Mouse (Mus musculus) forebrain, embryonic 13.5 days (tissue): ENCODE results near the gene Ankrd33. TPM values are rescaled to one million over a fixed set of nuclear protein-coding genes. Genes with fewer than 3 reads are reported as not detected.

Source experiments
- ATAC-seq: fragments of 200-750 bp; cut with Nextera tagmentation; 2 replicates; pipeline ENCODE4 v1.8.0; 2017
- H3K27ac ChIP-seq: fragments of 300-500 bp; sonication (generic); 2 replicates; pipeline ENCODE4 v1.5.1; 2015; ENCODE audit warnings: inconsistent platforms, mild to moderate bottlenecking, moderate library complexity
- H3K27me3 ChIP-seq: fragments of 300-500 bp; sonication (generic); 2 replicates; pipeline ENCODE4 v1.6.1; 2015; ENCODE audit warnings: mild to moderate bottlenecking, inconsistent platforms
- H3K36me3 ChIP-seq: fragments of 300-500 bp; sonication (generic); 2 replicates; pipeline ENCODE4 v1.6.1; 2015; ENCODE audit warnings: mild to moderate bottlenecking, inconsistent platforms; ENCODE audit not compliant: poor library complexity, severe bottlenecking
- H3K4me1 ChIP-seq: fragments of 300-500 bp; sonication (generic); 2 replicates; pipeline ENCODE4 v1.6.1; 2015; ENCODE audit warnings: inconsistent platforms
- H3K4me2 ChIP-seq: fragments of 300-500 bp; sonication (generic); 2 replicates; pipeline ENCODE4 v1.6.1; 2015; ENCODE audit warnings: inconsistent platforms, mild to moderate bottlenecking, moderate library complexity
- H3K4me3 ChIP-seq: fragments of 300-500 bp; sonication (generic); 2 replicates; pipeline ENCODE4 v1.5.1; 2015; ENCODE audit warnings: mild to moderate bottlenecking, inconsistent platforms
- H3K9ac ChIP-seq: fragments of 300-500 bp; sonication (generic); 2 replicates; pipeline ENCODE4 v1.6.1; 2015; ENCODE audit warnings: mild to moderate bottlenecking, inconsistent platforms
- H3K9me3 ChIP-seq: fragments of 300-500 bp; sonication (generic); replicated peaks from 2 replicates; pipeline ENCODE4 v1.6.1; 2016; ENCODE audit warnings: inconsistent platforms
- WGBS: fragments of 180-500 bp; shearing (Covaris S2); methylation state at CpG from one replicate; pipeline ENCODE4 v1.1.7; 2015; 5-methylcytosine and 5-hydroxymethylcytosine counted together
- polyA plus RNA-seq: library from polyadenylated mRNA; unstranded; fragments of >200 nt; fragmentation: Nextera tagmentation; extraction: Ambion mirVana; gene quantifications from 2 replicates; pipeline ENCODE4 v1.2.1, GENCODE M21; 2015

Ankrd33 gene
- polyA plus RNA-seq = not detected in 2 replicates

GRCm38 (mm10) chr15:101115511-101116110 lies at the start of gene Ankrd33:
TSS of gene Ankrd33 (plus strand) at chr15:101115755.
- Histone ChIP-seq H3K4me1 (no peaks in the 10 kb centered on the region), H3K36me3 (no peaks in the 10 kb centered on the region), H3K9ac (no peak within 1 kb of the TSS), H3K4me3 (no peak within 1 kb of the TSS), H3K27ac (no peak within 1 kb of the TSS), H3K9me3 (0 out of 2 replicates have a peak, but pooled peaks cover 4% of the 10 kb centered on the region), H3K4me2 (no peak within 1 kb of the TSS), H3K27me3 (no peaks in the 10 kb centered on the region)
- no peak for ATAC-seq
- 84% methylated on average over 5 of the region's 5 CpGs for WGBS

- no peaks in the 10 kb centered on the region for H3K9me3 ChIP-seq
- H3K4me3 ChIP-seq = no peak overlapping the region
- WGBS = 21% methylated on average over 6 of the region's 6 CpGs
- H3K27me3 ChIP-seq = peaks cover 4% of the 10 kb centered on the region; the same call in 1 of the 2 replicates
- no peak overlapping the region for H3K4me2 ChIP-seq
- no peak for ATAC-seq
- H3K9ac ChIP-seq = no peak overlapping the region
- H3K27ac ChIP-seq = peak overlapping the region; percentile 25; the same call in 1 of the 2 replicates
- H3K4me1 ChIP-seq = peaks cover 55% of the 10 kb centered on the region
- H3K36me3 ChIP-seq = no peaks in the 10 kb centered on the region
Observed at GRCm38 (mm10) chr15:101066364-101066847, 49.1 kb upstream of the Ankrd33 start.

GRCm38 (mm10) chr15:101066920-101067696 lies 48.4 kb upstream of the Ankrd33 start:
- no peak overlapping the region for H3K9ac ChIP-seq
- H3K27ac ChIP-seq = peak overlapping the region; percentile 25
- no peak overlapping the region for H3K4me3 ChIP-seq
- ATAC-seq = no peak
- 6% methylated on average over 6 of the region's 9 CpGs for WGBS
- no peaks in the 10 kb centered on the region for H3K36me3 ChIP-seq
- no peak overlapping the region for H3K4me2 ChIP-seq
- H3K9me3 ChIP-seq = no peaks in the 10 kb centered on the region
- peaks cover 49% of the 10 kb centered on the region for H3K4me1 ChIP-seq
- peaks cover 4% of the 10 kb centered on the region; the same call in 1 of the 2 replicates for H3K27me3 ChIP-seq

GRCm38 (mm10) chr15:101068029-101068428 lies 47.5 kb upstream of the Ankrd33 start:
- H3K4me1 ChIP-seq = peaks cover 48% of the 10 kb centered on the region
- no peak overlapping the region for H3K27ac ChIP-seq
- no peaks in the 10 kb centered on the region for H3K9me3 ChIP-seq
- no peak for ATAC-seq
- H3K4me2 ChIP-seq = no peak overlapping the region
- 55% methylated on average over 3 of the region's 3 CpGs for WGBS
- H3K27me3 ChIP-seq = peaks cover 4% of the 10 kb centered on the region; the same call in 1 of the 2 replicates
- no peak overlapping the region for H3K4me3 ChIP-seq
- H3K36me3 ChIP-seq = no peaks in the 10 kb centered on the region
- H3K9ac ChIP-seq = 0 out of 2 replicates have a peak overlapping the region, but pooled peaks have one; percentile 26

GRCm38 (mm10) chr15:101068671-101069070 lies 46.9 kb upstream of the Ankrd33 start:
- Histone ChIP-seq H3K4me2 (no peak overlapping the region), H3K4me1 (peaks cover 48% of the 10 kb centered on the region), H3K27me3 (peaks cover 4% of the 10 kb centered on the region; the same call in 1 of the 2 replicates), H3K4me3 (no peak overlapping the region), H3K36me3 (no peaks in the 10 kb centered on the region), H3K9me3 (no peaks in the 10 kb centered on the region), H3K9ac (no peak overlapping the region), H3K27ac (no peak overlapping the region)
- WGBS = 54% methylated on average over 4 of the region's 4 CpGs
- ATAC-seq = no peak

GRCm38 (mm10) chr15:101069641-101070190 lies 45.8 kb upstream of the Ankrd33 start:
- H3K4me3 ChIP-seq = no peak overlapping the region
- H3K9me3 ChIP-seq = no peaks in the 10 kb centered on the region
- 56% methylated on average over 9 of the region's 9 CpGs for WGBS
- H3K36me3 ChIP-seq = no peaks in the 10 kb centered on the region
- peaks cover 48% of the 10 kb centered on the region for H3K4me1 ChIP-seq
- no peak for ATAC-seq
- H3K4me2 ChIP-seq = no peak overlapping the region
- H3K9ac ChIP-seq = no peak overlapping the region
- H3K27ac ChIP-seq = no peak overlapping the region
- H3K27me3 ChIP-seq = peaks cover 4% of the 10 kb centered on the region; the same call in 1 of the 2 replicates

- Histone ChIP-seq H3K4me1 (peaks cover 42% of the 10 kb centered on the region), H3K4me2 (no peak overlapping the region), H3K9me3 (no peaks in the 10 kb centered on the region), H3K9ac (peak overlapping the region; percentile 23; the same call in 1 of the 2 replicates), H3K36me3 (no peaks in the 10 kb centered on the region), H3K27me3 (peaks cover 11% of the 10 kb centered on the region), H3K27ac (no peak overlapping the region), H3K4me3 (no peak overlapping the region)
- 35% methylated on average over 5 of the region's 5 CpGs for WGBS
- ATAC-seq = no peak
Observed at GRCm38 (mm10) chr15:101070762-101071161, 44.8 kb upstream of the Ankrd33 start.

- Histone ChIP-seq H3K4me2 (no peak overlapping the region), H3K9me3 (no peaks in the 10 kb centered on the region), H3K27ac (no peak overlapping the region), H3K4me3 (no peak overlapping the region), H3K36me3 (no peaks in the 10 kb centered on the region), H3K4me1 (peaks cover 43% of the 10 kb centered on the region), H3K27me3 (peaks cover 28% of the 10 kb centered on the region), H3K9ac (no peak overlapping the region)
- no peak for ATAC-seq
- WGBS = 74% methylated on average over 2 of the region's 2 CpGs
Observed at GRCm38 (mm10) chr15:101072736-101073135, 42.8 kb upstream of the Ankrd33 start.

- no peaks in the 10 kb centered on the region for H3K9me3 ChIP-seq
- no peak overlapping the region for H3K4me2 ChIP-seq
- H3K27me3 ChIP-seq = peaks cover 36% of the 10 kb centered on the region
- 82% methylated on average over 5 of the region's 5 CpGs for WGBS
- no peak overlapping the region for H3K4me3 ChIP-seq
- no peak overlapping the region for H3K27ac ChIP-seq
- no peak overlapping the region for H3K9ac ChIP-seq
- no peak for ATAC-seq
- H3K4me1 ChIP-seq = peaks cover 47% of the 10 kb centered on the region
- H3K36me3 ChIP-seq = no peaks in the 10 kb centered on the region
Observed at GRCm38 (mm10) chr15:101074067-101074466, 41.5 kb upstream of the Ankrd33 start.

GRCm38 (mm10) chr15:101075150-101075549 lies 40.4 kb upstream of the Ankrd33 start:
- no peak overlapping the region for H3K27ac ChIP-seq
- no peak overlapping the region for H3K4me2 ChIP-seq
- no peaks in the 10 kb centered on the region for H3K36me3 ChIP-seq
- ATAC-seq = no peak
- H3K9me3 ChIP-seq = no peaks in the 10 kb centered on the region
- peaks cover 39% of the 10 kb centered on the region for H3K4me1 ChIP-seq
- no peak overlapping the region for H3K9ac ChIP-seq
- H3K4me3 ChIP-seq = no peak overlapping the region
- peaks cover 46% of the 10 kb centered on the region for H3K27me3 ChIP-seq
- 80% methylated on average over 4 of the region's 4 CpGs for WGBS

GRCm38 (mm10) chr15:101075656-101076055 lies 39.9 kb upstream of the Ankrd33 start:
- Histone ChIP-seq H3K36me3 (no peaks in the 10 kb centered on the region), H3K9ac (no peak overlapping the region), H3K4me1 (peaks cover 35% of the 10 kb centered on the region), H3K27ac (no peak overlapping the region), H3K27me3 (peaks cover 49% of the 10 kb centered on the region), H3K9me3 (no peaks in the 10 kb centered on the region), H3K4me2 (peak overlapping the region; percentile 84), H3K4me3 (peak overlapping the region; percentile 57; the same call in 1 of the 2 replicates)
- no peak for ATAC-seq
- whole genome bisulfite sequencing = 29% methylated on average over 5 of the region's 5 CpGs
